Mouse (Mus musculus): Measurements from ENCODE around the gene Mtcl1. TPM values are rescaled to one million over a fixed set of nuclear protein-coding genes. Genes with fewer than 3 reads are reported as not detected.

The Mtcl1 gene
- polyA plus RNA-seq, 1 experiment from 2014 or later, result 1.5 TPM

- no peak overlapping the region for H3K9ac ChIP-seq
- 51% methylated on average over 8 of the region's 8 CpGs for WGBS
- H3K36me3 ChIP-seq, result no peaks in the 10 kb centered on the region
- no peak for ATAC-seq (ENCODE audit: extremely low read depth, insufficient number of reproducible peaks, low FRiP score, low TSS enrichment)
- peaks cover 12% of the 10 kb centered on the region; the same call in 1 of the 2 replicates for H3K4me1 ChIP-seq
- H3K27me3 ChIP-seq (replicated peaks), result no peaks in the 10 kb centered on the region
- H3K4me3 ChIP-seq, result no peak overlapping the region
- H3K4me2 ChIP-seq, result no peak overlapping the region
- H3K27ac ChIP-seq (replicated peaks), result no peak overlapping the region
- H3K9me3 ChIP-seq, result no peaks in the 10 kb centered on the region
These were observed 30.1 kb downstream of the Mtcl1 start for GRCm38 (mm10) chr17:66419421-66419820.

- Histone ChIP-seq H3K4me1 (peaks cover 12% of the 10 kb centered on the region; the same call in 1 of the 2 replicates), H3K27me3 (replicated peaks) (no peaks in the 10 kb centered on the region), H3K9me3 (no peaks in the 10 kb centered on the region), H3K36me3 (no peaks in the 10 kb centered on the region), H3K4me2 (no peak overlapping the region), H3K4me3 (no peak overlapping the region), H3K9ac (no peak overlapping the region), H3K27ac (replicated peaks) (no peak overlapping the region)
- WGBS, result 42% methylated on average over 4 of the region's 4 CpGs
- no peak for ATAC-seq (ENCODE audit: extremely low read depth, insufficient number of reproducible peaks, low FRiP score, low TSS enrichment)
These were observed 31.8 kb downstream of the Mtcl1 start for GRCm38 (mm10) chr17:66417748-66418147.

GRCm38 (mm10) chr17:66417329-66417728, 32.2 kb downstream of the Mtcl1 start:
- ATAC-seq (ENCODE audit: extremely low read depth, insufficient number of reproducible peaks, low FRiP score, low TSS enrichment), result no peak
- Histone ChIP-seq H3K9ac (no peak overlapping the region), H3K4me1 (peaks cover 12% of the 10 kb centered on the region; the same call in 1 of the 2 replicates), H3K27me3 (replicated peaks) (no peaks in the 10 kb centered on the region), H3K4me3 (no peak overlapping the region), H3K9me3 (no peaks in the 10 kb centered on the region), H3K27ac (replicated peaks) (no peak overlapping the region), H3K4me2 (peak overlapping the region; percentile 45), H3K36me3 (no peaks in the 10 kb centered on the region)
- 77% methylated on average over 5 of the region's 5 CpGs for WGBS

GRCm38 (mm10) chr17:66416841-66417313, 32.7 kb downstream of the Mtcl1 start:
- ATAC-seq (ENCODE audit: extremely low read depth, insufficient number of reproducible peaks, low FRiP score, low TSS enrichment), result no peak
- Histone ChIP-seq H3K36me3 (no peaks in the 10 kb centered on the region), H3K27me3 (replicated peaks) (no peaks in the 10 kb centered on the region), H3K4me1 (peaks cover 12% of the 10 kb centered on the region; the same call in 1 of the 2 replicates), H3K4me2 (peak overlapping the region; percentile 45), H3K9ac (no peak overlapping the region), H3K27ac (replicated peaks) (no peak overlapping the region), H3K4me3 (peak overlapping the region; percentile 16; the same call in 1 of the 2 replicates), H3K9me3 (no peaks in the 10 kb centered on the region)
- 73% methylated on average over 14 of the region's 14 CpGs for WGBS

GRCm38 (mm10) chr17:66416436-66416835, 33.1 kb downstream of the Mtcl1 start:
- H3K27ac ChIP-seq (replicated peaks), result no peak overlapping the region
- WGBS, result 61% methylated on average over 7 of the region's 7 CpGs

GRCm38 (mm10) chr17:66414331-66414730, 35.2 kb downstream of the Mtcl1 start:
- Histone ChIP-seq H3K9me3 (no peaks in the 10 kb centered on the region), H3K4me3 (no peak overlapping the region), H3K9ac (no peak overlapping the region), H3K4me1 (peaks cover 10% of the 10 kb centered on the region; the same call in 1 of the 2 replicates), H3K4me2 (no peak overlapping the region), H3K36me3 (no peaks in the 10 kb centered on the region), H3K27me3 (replicated peaks) (no peaks in the 10 kb centered on the region), H3K27ac (replicated peaks) (no peak overlapping the region)
- WGBS, result 84% methylated on average over 1 of the region's 1 CpGs
- no peak for ATAC-seq (ENCODE audit: extremely low read depth, insufficient number of reproducible peaks, low FRiP score, low TSS enrichment)

More at GRCm38 (mm10) chr17:66416436-66416835, 33.1 kb downstream of the Mtcl1 start:
- peak overlapping the region; percentile 45 for H3K4me2 ChIP-seq
- no peaks in the 10 kb centered on the region for H3K9me3 ChIP-seq
- H3K27me3 ChIP-seq (replicated peaks), result no peaks in the 10 kb centered on the region
- H3K9ac ChIP-seq, result no peak overlapping the region
- peaks cover 12% of the 10 kb centered on the region; the same call in 1 of the 2 replicates for H3K4me1 ChIP-seq
- no peaks in the 10 kb centered on the region for H3K36me3 ChIP-seq
- no peak overlapping the region for H3K4me3 ChIP-seq
- no peak for ATAC-seq (ENCODE audit: extremely low read depth, insufficient number of reproducible peaks, low FRiP score, low TSS enrichment)

GRCm38 (mm10) chr17:66412155-66412970, 37.2 kb downstream of the Mtcl1 start:
- no peaks in the 10 kb centered on the region for H3K36me3 ChIP-seq

GRCm38 (mm10) chr17:66410884-66411426, 38.6 kb downstream of the Mtcl1 start:
- no peaks in the 10 kb centered on the region for H3K27me3 ChIP-seq (replicated peaks)
- no peak overlapping the region for H3K9ac ChIP-seq
- 76% methylated on average over 11 of the region's 11 CpGs for WGBS
- peaks cover 11% of the 10 kb centered on the region for H3K4me1 ChIP-seq
- H3K4me2 ChIP-seq, result no peak overlapping the region
- H3K9me3 ChIP-seq, result no peaks in the 10 kb centered on the region
- no peaks in the 10 kb centered on the region for H3K36me3 ChIP-seq
- H3K4me3 ChIP-seq, result no peak overlapping the region
- ATAC-seq (ENCODE audit: extremely low read depth, insufficient number of reproducible peaks, low FRiP score, low TSS enrichment), result no peak
- H3K27ac ChIP-seq (replicated peaks), result no peak overlapping the region

More at GRCm38 (mm10) chr17:66412155-66412970, 37.2 kb downstream of the Mtcl1 start:
- no peak for ATAC-seq (ENCODE audit: extremely low read depth, insufficient number of reproducible peaks, low FRiP score, low TSS enrichment)
- Histone ChIP-seq H3K4me2 (no peak overlapping the region), H3K4me3 (no peak overlapping the region), H3K9me3 (no peaks in the 10 kb centered on the region), H3K27me3 (replicated peaks) (no peaks in the 10 kb centered on the region), H3K4me1 (peaks cover 4% of the 10 kb centered on the region), H3K9ac (no peak overlapping the region), H3K27ac (replicated peaks) (no peak overlapping the region)
- WGBS, result 52% methylated on average over 12 of the region's 12 CpGs

- WGBS, result 73% methylated on average over 9 of the region's 9 CpGs
- Histone ChIP-seq H3K36me3 (no peaks in the 10 kb centered on the region), H3K27me3 (replicated peaks) (no peaks in the 10 kb centered on the region), H3K4me1 (peaks cover 26% of the 10 kb centered on the region), H3K4me3 (no peak overlapping the region), H3K4me2 (no peak overlapping the region), H3K9ac (no peak overlapping the region), H3K27ac (replicated peaks) (no peak overlapping the region), H3K9me3 (no peaks in the 10 kb centered on the region)
- ATAC-seq (ENCODE audit: extremely low read depth, insufficient number of reproducible peaks, low FRiP score, low TSS enrichment), result no peak
These were observed 40.4 kb downstream of the Mtcl1 start for GRCm38 (mm10) chr17:66409070-66409605.

GRCm38 (mm10) chr17:66408400-66408799, 41.1 kb downstream of the Mtcl1 start:
- H3K4me3 ChIP-seq, result no peak overlapping the region
- H3K9me3 ChIP-seq, result no peaks in the 10 kb centered on the region
- no peaks in the 10 kb centered on the region for H3K27me3 ChIP-seq (replicated peaks)
- no peak for ATAC-seq (ENCODE audit: extremely low read depth, insufficient number of reproducible peaks, low FRiP score, low TSS enrichment)
- no peak overlapping the region for H3K4me2 ChIP-seq
- H3K36me3 ChIP-seq, result no peaks in the 10 kb centered on the region
- no peak overlapping the region for H3K27ac ChIP-seq (replicated peaks)
- 86% methylated on average over 5 of the region's 5 CpGs for WGBS
- peaks cover 27% of the 10 kb centered on the region for H3K4me1 ChIP-seq
- no peak overlapping the region for H3K9ac ChIP-seq

- Histone ChIP-seq H3K4me3 (no peak overlapping the region), H3K4me1 (peaks cover 33% of the 10 kb centered on the region), H3K9ac (no peak overlapping the region), H3K36me3 (no peaks in the 10 kb centered on the region), H3K4me2 (no peak overlapping the region), H3K27ac (replicated peaks) (no peak overlapping the region), H3K9me3 (no peaks in the 10 kb centered on the region), H3K27me3 (replicated peaks) (no peaks in the 10 kb centered on the region)
- ATAC-seq (ENCODE audit: extremely low read depth, insufficient number of reproducible peaks, low FRiP score, low TSS enrichment), result no peak
- 59% methylated on average over 8 of the region's 8 CpGs for WGBS
These were observed 41.7 kb downstream of the Mtcl1 start for GRCm38 (mm10) chr17:66407833-66408232.
